Mouse (Mus musculus): Measurements from ENCODE around the gene Inppl1. TPM values are rescaled to one million over a fixed set of nuclear protein-coding genes. Genes with fewer than 3 reads are reported as not detected.

Inppl1 gene
- polyA plus RNA-seq, 1 experiment from 2014 or later = 8.2 TPM

DNA sequence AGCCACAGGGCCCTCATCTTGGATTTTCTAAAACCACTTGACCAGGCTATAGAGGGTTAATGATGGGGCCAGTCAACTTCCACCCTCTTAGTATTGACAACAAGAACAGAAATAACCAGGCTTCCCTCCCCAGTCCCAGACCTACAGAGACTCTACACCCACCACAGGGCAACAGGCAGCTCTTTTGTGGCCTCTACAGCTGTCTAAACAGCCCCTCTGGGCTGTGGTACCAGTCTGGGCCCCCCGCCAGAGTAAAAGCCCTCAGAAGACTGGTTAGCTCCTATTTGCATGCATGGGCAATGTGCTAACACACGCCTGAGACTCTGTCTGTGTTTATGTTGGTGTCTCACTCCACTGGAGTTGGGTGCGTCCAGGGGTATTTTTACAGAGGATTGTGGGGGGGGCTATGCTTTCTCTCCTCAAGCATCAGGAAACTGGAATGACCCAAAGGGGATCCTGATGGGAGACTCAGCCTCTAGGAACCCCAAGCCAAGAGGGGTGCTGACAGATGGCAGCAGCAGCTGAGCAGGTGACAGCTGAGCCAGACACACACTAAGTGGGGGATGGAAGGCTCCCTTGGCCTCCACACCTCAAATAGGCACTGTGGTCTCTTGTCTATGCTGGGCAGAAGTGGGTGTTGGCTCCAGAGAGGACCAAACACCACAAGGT, 4.0 kb downstream of the Inppl1 start:
- peak; percentile 68 for DNase-seq (ENCODE audit: low spot score)
- Histone ChIP-seq H3K4me3 (ENCODE audit: low read depth, low read length) (no peak overlapping the region), H3K4me2 (ENCODE audit: low read length) (peak overlapping the region; percentile 92; the same call in 1 of the 2 replicates), H3K9ac (ENCODE audit: low read length) (no peak overlapping the region), H3K4me1 (ENCODE audit: control insufficient read depth, insufficient read depth, low read length) (peaks cover 16% of the 10 kb centered on the region), H3K36me3 (ENCODE audit: control insufficient read depth, insufficient read depth, low read length) (peaks cover 45% of the 10 kb centered on the region), H3K27me3 (replicated peaks; ENCODE audit: control insufficient read depth, insufficient read depth, low read length) (no peaks in the 10 kb centered on the region), H3K9me3 (replicated peaks; ENCODE audit: control insufficient read depth, low read length) (no peaks in the 10 kb centered on the region), H3K27ac (ENCODE audit: low read depth, low read length) (peak overlapping the region; percentile 61)
- 40% methylated on average over 3 of the region's 3 CpGs for WGBS
- peak; percentile 35; the same call in 1 of the 2 replicates for ATAC-seq

DNA sequence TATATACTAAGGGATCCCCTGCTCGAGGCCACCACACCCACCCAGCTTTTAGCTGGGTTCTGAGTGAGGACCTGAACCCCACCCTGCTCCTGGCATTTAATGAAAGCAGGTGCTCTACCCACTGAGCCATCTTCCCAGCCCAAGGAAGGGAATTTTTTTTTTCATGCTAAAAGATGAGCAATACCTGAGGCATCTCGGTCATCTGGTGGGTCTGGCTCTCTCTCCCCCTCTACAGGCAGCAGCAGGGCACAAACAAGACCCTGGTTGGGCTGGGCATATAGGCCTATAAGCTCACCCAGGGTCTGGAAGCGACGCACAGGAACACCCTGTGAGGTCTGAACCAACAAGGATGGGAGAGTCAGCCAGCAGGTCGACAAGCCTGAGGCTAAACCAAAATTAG, 4.7 kb downstream of the Inppl1 start:
- Histone ChIP-seq H3K9ac (ENCODE audit: low read length) (no peak overlapping the region), H3K27me3 (replicated peaks; ENCODE audit: control insufficient read depth, insufficient read depth, low read length) (no peaks in the 10 kb centered on the region), H3K4me3 (ENCODE audit: low read depth, low read length) (no peak overlapping the region), H3K4me2 (ENCODE audit: low read length) (no peak overlapping the region), H3K9me3 (replicated peaks; ENCODE audit: control insufficient read depth, low read length) (no peaks in the 10 kb centered on the region), H3K36me3 (ENCODE audit: control insufficient read depth, insufficient read depth, low read length) (peaks cover 51% of the 10 kb centered on the region), H3K27ac (ENCODE audit: low read depth, low read length) (peak overlapping the region; percentile 61), H3K4me1 (ENCODE audit: control insufficient read depth, insufficient read depth, low read length) (peaks cover 14% of the 10 kb centered on the region)
- DNase-seq (ENCODE audit: low spot score) (no peak), ATAC-seq (no peak)
- WGBS = 68% methylated on average over 5 of the region's 5 CpGs

DNA sequence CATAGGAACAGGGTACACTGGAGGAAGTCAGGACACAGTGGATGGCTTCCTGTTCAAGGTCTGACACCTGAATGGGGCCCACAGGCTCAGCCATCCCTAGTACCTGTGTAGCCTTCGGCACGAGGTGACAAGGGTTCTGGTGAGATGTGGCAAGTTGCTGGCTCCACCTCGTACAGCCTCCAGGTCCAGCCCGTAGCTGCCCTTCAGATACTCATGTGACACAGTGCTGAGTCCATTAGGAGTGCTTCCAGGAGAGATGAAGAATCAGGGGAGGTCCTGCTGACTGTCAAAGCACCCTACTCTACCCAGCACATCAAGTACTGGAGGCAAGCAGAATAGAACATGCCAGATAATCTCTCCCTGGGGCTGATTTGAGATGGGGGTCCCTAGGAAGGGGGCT, 5.7 kb downstream of the Inppl1 start:
- DNase-seq (ENCODE audit: low spot score) (no peak), ATAC-seq (no peak)
- no peak overlapping the region for H3K9ac ChIP-seq (ENCODE audit: low read length)
- WGBS = 91% methylated on average over 4 of the region's 4 CpGs
- no peaks in the 10 kb centered on the region for H3K9me3 ChIP-seq (replicated peaks; ENCODE audit: control insufficient read depth, low read length)
- no peak overlapping the region for H3K4me3 ChIP-seq (ENCODE audit: low read depth, low read length)
- no peak overlapping the region for H3K27ac ChIP-seq (ENCODE audit: low read depth, low read length)
- no peak overlapping the region for H3K4me2 ChIP-seq (ENCODE audit: low read length)
- peaks cover 13% of the 10 kb centered on the region for H3K4me1 ChIP-seq (ENCODE audit: control insufficient read depth, insufficient read depth, low read length)
- H3K36me3 ChIP-seq (ENCODE audit: control insufficient read depth, insufficient read depth, low read length) = peaks cover 59% of the 10 kb centered on the region
- H3K27me3 ChIP-seq (replicated peaks; ENCODE audit: control insufficient read depth, insufficient read depth, low read length) = no peaks in the 10 kb centered on the region

DNA sequence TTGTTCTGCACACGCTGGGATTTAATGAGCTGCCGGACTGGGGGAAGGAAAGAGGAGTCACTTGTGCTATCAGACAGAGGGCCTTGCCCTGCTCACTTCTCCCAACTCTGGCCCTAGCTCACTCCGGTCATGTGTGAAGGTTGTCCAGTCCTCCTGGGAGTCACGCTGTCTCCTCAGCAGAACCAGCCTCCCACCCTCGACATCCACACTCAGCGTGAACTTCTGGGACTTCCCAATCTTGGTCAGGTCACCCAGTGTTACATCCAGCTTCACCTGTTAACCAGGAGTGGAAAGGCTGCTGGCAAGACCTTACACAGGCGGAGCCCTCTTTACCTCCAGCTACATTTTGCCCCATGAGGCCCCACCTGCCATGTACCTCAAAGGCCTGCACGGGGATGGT, 6.6 kb downstream of the Inppl1 start:
- H3K36me3 ChIP-seq (ENCODE audit: control insufficient read depth, insufficient read depth, low read length) = peaks cover 65% of the 10 kb centered on the region
- DNase-seq (ENCODE audit: low spot score) (no peak), ATAC-seq (no peak)
- H3K27me3 ChIP-seq (replicated peaks; ENCODE audit: control insufficient read depth, insufficient read depth, low read length) = no peaks in the 10 kb centered on the region
- H3K4me1 ChIP-seq (ENCODE audit: control insufficient read depth, insufficient read depth, low read length) = peaks cover 13% of the 10 kb centered on the region
- no peak overlapping the region for H3K4me3 ChIP-seq (ENCODE audit: low read depth, low read length)
- no peak overlapping the region for H3K9ac ChIP-seq (ENCODE audit: low read length)
- H3K9me3 ChIP-seq (replicated peaks; ENCODE audit: control insufficient read depth, low read length) = no peaks in the 10 kb centered on the region
- H3K27ac ChIP-seq (ENCODE audit: low read depth, low read length) = no peak overlapping the region
- H3K4me2 ChIP-seq (ENCODE audit: low read length) = no peak overlapping the region
- 94% methylated on average over 8 of the region's 8 CpGs for WGBS

DNA sequence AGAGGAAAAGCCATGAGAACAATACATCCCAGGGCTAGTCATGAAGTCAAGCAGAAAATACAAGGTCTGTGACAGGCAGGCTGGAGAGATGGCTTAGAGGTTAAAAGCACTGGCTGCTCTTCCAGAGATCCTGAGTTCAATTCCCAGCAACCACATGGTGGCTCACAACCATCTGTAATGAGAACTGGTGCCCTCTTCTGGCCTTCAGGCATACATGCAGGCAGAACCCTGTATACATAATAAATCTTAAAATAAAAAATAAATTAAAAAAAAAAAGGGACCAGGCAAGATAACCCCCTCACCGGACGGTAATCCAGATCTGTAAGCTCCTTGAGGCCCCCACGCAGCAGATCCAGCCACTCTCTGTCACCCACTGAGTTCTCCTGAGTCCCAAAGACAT, 7.7 kb downstream of the Inppl1 start:
- WGBS = 89% methylated on average over 3 of the region's 3 CpGs
- Histone ChIP-seq H3K27ac (ENCODE audit: low read depth, low read length) (no peak overlapping the region), H3K4me2 (ENCODE audit: low read length) (no peak overlapping the region), H3K4me1 (ENCODE audit: control insufficient read depth, insufficient read depth, low read length) (peaks cover 13% of the 10 kb centered on the region), H3K9me3 (replicated peaks; ENCODE audit: control insufficient read depth, low read length) (no peaks in the 10 kb centered on the region), H3K27me3 (replicated peaks; ENCODE audit: control insufficient read depth, insufficient read depth, low read length) (no peaks in the 10 kb centered on the region), H3K9ac (ENCODE audit: low read length) (no peak overlapping the region), H3K4me3 (ENCODE audit: low read depth, low read length) (no peak overlapping the region), H3K36me3 (ENCODE audit: control insufficient read depth, insufficient read depth, low read length) (peaks cover 76% of the 10 kb centered on the region)
- DNase-seq (ENCODE audit: low spot score) = no peak
- ATAC-seq = no peak

DNA sequence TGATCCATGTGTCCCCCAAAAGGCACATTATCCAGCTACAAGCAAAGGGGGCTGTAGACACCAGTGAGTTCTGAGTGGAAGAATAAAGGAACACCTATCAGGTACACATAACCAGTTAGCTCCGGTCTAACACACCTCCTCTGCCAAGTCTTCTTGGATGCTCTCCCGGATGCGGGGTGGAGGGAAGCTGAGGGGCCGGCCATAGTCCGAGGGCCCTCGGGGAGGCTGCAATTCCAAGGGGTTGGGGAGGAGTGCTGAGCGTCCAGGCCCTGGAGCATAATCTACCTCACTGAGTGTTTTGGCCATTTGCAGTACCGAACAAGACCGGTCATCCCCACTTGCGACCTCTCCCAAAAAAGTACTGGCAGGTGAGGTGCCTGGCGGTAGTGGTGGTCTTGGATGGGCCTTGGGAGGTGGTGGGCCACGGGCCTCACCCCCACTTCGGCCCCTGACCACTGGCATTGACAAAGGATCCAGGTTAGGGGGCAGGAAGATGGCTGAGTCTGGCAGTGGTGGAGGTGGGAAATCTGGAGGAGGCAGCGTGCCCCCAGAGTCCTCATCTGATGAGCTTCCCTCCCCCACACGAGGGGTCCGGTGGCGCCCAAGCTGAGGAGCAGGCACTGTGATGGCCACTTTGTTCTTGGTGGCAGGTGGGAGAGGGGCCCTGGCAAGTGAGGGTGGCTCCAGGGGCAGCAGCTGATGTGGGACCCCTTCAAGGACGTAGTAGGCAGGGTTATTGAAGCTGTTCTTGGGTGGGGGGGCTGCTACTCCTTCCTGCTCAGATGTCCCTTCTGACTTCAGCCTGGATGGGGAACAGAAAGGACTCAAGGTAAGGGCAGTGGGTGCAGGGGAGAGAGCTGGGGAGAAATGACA, 14.0 kb downstream of the Inppl1 start:
- no peak overlapping the region for H3K4me3 ChIP-seq (ENCODE audit: low read depth, low read length)
- H3K9ac ChIP-seq (ENCODE audit: low read length) = no peak overlapping the region
- peaks cover 48% of the 10 kb centered on the region for H3K36me3 ChIP-seq (ENCODE audit: control insufficient read depth, insufficient read depth, low read length)
- ATAC-seq (no peak), DNase-seq (ENCODE audit: low spot score) (peak; percentile 19)
- H3K4me2 ChIP-seq (ENCODE audit: low read length) = no peak overlapping the region
- H3K27me3 ChIP-seq (replicated peaks; ENCODE audit: control insufficient read depth, insufficient read depth, low read length) = peaks cover 33% of the 10 kb centered on the region
- peaks cover 5% of the 10 kb centered on the region; the same call in 1 of the 2 replicates for H3K4me1 ChIP-seq (ENCODE audit: control insufficient read depth, insufficient read depth, low read length)
- H3K27ac ChIP-seq (ENCODE audit: low read depth, low read length) = no peak overlapping the region
- WGBS = 78% methylated on average over 18 of the region's 18 CpGs
- no peaks in the 10 kb centered on the region for H3K9me3 ChIP-seq (replicated peaks; ENCODE audit: control insufficient read depth, low read length)

DNA sequence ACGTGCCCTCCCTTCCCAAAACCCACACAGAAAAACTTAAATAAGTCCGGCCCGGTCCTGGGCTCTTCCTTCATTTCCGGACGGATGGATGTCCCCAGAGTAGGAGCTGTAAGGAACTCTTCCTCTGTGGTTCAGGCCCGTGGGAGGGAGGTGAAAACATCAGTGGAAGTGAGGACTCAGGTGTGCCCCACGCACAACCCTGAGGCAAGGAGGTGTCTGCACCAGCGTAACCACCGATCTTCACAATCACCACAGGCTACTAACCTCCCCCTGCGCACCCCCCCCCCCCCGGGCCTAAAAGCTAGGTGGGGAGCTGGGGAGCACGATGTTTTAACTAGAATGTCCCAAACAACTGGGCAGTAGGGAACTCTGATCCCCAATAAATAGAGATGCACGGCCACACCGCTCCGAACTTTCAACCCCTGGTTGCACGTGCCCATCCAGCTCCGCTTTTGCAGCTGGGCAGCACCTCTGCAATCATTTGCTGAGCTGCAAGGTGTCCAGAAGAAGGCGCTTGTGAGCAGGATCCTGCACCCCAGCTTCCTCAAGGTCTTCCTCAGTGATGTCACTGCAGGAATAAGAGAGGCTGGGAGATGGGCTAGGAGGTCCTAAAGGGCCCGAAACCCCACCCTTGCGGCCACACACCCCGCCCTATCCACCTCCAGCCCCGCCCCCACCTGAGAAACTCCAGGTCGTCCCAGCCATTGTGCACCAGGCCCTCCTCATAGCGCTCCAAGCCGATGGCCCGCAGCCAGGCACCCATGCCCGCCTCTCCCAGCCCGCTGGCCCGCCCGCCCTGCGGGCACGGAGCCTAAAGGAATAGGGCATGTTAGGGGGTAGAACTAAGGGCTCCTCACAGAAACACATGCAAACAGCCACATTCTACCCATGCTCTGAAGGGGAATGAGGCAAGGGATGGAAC, 14.9 kb downstream of the Inppl1 start:
- Histone ChIP-seq H3K9ac (ENCODE audit: low read length) (no peak overlapping the region), H3K4me1 (ENCODE audit: control insufficient read depth, insufficient read depth, low read length) (peaks cover 5% of the 10 kb centered on the region; the same call in 1 of the 2 replicates), H3K27ac (ENCODE audit: low read depth, low read length) (no peak overlapping the region), H3K9me3 (replicated peaks; ENCODE audit: control insufficient read depth, low read length) (no peaks in the 10 kb centered on the region), H3K4me3 (ENCODE audit: low read depth, low read length) (no peak overlapping the region), H3K27me3 (replicated peaks; ENCODE audit: control insufficient read depth, insufficient read depth, low read length) (peaks cover 42% of the 10 kb centered on the region), H3K4me2 (ENCODE audit: low read length) (no peak overlapping the region), H3K36me3 (ENCODE audit: control insufficient read depth, insufficient read depth, low read length) (peaks cover 39% of the 10 kb centered on the region)
- 23% methylated on average over 31 of the region's 32 CpGs for whole genome bisulfite sequencing
- DNase-seq (ENCODE audit: low spot score) (peak; percentile 41), ATAC-seq (peak; percentile 15; the same call in 1 of the 2 replicates)

DNA sequence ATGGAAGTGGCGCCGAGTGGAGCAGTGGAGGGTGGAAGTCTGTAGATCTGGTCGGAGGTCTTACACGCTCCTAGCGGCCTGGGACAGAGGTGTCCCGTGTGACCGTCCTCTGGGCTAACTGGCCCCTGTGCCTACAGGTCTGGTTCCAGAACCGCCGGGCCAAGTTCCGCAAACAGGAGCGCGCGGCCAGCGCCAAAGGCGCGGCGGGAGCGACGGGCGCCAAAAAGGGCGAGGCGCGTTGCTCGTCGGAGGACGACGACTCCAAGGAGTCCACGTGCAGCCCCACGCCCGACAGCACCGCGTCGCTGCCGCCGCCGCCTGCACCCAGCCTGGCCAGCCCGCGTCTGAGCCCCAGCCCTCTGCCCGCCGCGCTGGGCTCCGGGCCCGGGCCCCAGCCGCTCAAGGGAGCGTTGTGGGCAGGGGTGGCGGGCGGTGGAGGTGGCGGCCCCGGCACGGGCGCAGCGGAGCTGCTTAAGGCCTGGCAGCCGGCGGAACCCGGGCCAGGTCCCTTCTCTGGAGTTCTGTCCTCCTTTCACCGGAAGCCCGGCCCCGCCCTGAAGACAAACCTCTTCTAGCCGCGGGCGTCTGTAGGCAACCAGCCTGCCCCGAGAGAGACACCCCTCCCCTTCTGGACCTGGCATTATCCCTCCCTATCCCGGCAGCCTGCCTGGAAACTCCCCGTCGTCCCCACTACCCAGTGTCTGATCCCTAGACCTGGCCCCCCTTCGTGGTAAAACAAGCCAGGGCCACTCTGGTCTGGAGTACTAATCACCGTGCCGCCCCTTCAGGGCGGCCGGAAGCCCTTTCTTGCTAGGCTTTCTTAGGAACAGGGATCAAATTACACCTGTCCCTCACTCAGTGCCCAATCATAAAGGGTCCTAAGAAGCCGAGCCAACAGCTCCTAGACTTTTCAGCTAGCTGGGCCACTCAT, 16.2 kb downstream of the Inppl1 start:
- H3K4me2 ChIP-seq (ENCODE audit: low read length) = peak overlapping the region; percentile 63
- H3K27me3 ChIP-seq (replicated peaks; ENCODE audit: control insufficient read depth, insufficient read depth, low read length) = peaks cover 55% of the 10 kb centered on the region
- under 1% methylated on average over 61 of the region's 71 CpGs for whole genome bisulfite sequencing
- DNase-seq (ENCODE audit: low spot score) (peak; percentile 62), ATAC-seq (peak; percentile 71)
- H3K9me3 ChIP-seq (replicated peaks; ENCODE audit: control insufficient read depth, low read length) = no peaks in the 10 kb centered on the region
- H3K4me3 ChIP-seq (ENCODE audit: low read depth, low read length) = peak overlapping the region; percentile 35
- no peak overlapping the region for H3K27ac ChIP-seq (ENCODE audit: low read depth, low read length)
- H3K9ac ChIP-seq (ENCODE audit: low read length) = peak overlapping the region; percentile 37
- peaks cover 5% of the 10 kb centered on the region; the same call in 1 of the 2 replicates for H3K4me1 ChIP-seq (ENCODE audit: control insufficient read depth, insufficient read depth, low read length)
- peaks cover 30% of the 10 kb centered on the region for H3K36me3 ChIP-seq (ENCODE audit: control insufficient read depth, insufficient read depth, low read length)

All from forebrain, embryonic 14.5 days (tissue).